Mouse (Mus musculus): ENCODE measurements at regions not wholly inside any gene's neighbourhood (a gene's known extent, or its start where the extent isn't known, plus 50 kb on each side); places are given as distances from the start of the nearest gene placed in this dataset.

DNA sequence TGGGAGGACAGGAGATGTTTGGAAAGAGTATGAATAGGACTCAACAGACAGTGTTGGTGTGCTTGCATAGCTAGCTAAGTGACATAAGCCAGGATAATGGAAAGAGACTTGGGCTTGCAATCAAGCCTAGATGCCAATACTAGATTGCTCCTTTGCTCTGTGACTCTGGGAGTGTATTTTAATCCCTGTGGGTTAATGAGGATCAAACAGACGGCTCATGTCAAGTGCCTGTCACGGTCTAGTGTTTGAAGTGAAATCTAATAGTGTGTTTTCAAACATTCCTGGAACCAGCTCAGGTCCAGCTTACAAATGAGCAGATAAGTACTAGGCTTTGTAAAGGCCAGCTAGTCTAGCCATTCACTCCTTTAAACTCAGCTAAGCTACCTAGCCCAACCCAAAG is 64.1 kb upstream of the Ranbp3l start:
- Histone ChIP-seq H3K4me3 (replicated peaks) (no peak overlapping the region), H3K27ac (no peak overlapping the region), H3K9ac (no peak overlapping the region), H3K36me3 (no peaks in the 10 kb centered on the region), H3K9me3 (replicated peaks) (no peaks in the 10 kb centered on the region), H3K4me2 (no peak overlapping the region), H3K4me1 (no peaks in the 10 kb centered on the region), H3K27me3 (no peaks in the 10 kb centered on the region)
- 39% methylated on average over 2 of the region's 2 CpGs for WGBS
- ATAC-seq (replicated peaks; ENCODE audit: low FRiP score): peak; percentile 74; the same call in 1 of the 2 replicates

DNA sequence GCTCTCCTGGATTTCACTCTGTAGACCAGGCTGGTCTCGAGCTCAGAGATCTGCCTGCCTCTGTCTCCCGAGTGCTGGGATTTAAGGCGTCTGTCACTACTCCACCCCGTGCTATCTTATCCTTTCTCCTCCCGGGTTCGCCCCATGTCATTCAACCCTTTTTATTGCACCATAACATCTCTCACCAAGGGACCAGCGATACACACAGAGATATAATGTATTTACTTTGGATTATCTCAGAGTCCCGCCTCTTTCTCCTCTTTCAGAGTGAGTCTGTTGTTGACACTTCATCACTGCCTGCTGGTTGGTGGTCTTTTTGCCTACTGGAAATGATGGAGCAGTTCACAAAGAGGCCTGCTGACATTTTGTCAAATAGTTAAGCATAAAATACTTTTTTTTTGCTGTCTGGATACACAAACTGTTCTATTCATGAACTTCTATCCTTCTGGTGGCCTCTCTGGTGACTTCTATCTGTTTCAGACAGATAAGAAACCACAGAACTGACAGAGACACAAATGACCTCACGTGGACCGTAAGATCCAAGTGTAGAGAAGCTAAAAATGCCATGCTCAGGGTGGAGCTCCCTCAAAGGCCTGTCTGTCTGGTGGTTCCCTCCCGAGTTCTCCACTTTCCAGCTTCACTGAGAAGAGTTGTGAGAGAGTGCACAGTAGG is 70.1 kb upstream of the Ranbp3l start:
- H3K27me3 ChIP-seq: no peaks in the 10 kb centered on the region
- no peak overlapping the region for H3K4me3 ChIP-seq (replicated peaks)
- H3K9me3 ChIP-seq (replicated peaks): no peaks in the 10 kb centered on the region
- H3K36me3 ChIP-seq: no peaks in the 10 kb centered on the region
- no peak overlapping the region for H3K27ac ChIP-seq
- H3K4me1 ChIP-seq: no peaks in the 10 kb centered on the region
- no peak for ATAC-seq (replicated peaks; ENCODE audit: low FRiP score)
- 81% methylated on average over 11 of the region's 11 CpGs for WGBS
- no peak overlapping the region for H3K9ac ChIP-seq
- H3K4me2 ChIP-seq: no peak overlapping the region

DNA sequence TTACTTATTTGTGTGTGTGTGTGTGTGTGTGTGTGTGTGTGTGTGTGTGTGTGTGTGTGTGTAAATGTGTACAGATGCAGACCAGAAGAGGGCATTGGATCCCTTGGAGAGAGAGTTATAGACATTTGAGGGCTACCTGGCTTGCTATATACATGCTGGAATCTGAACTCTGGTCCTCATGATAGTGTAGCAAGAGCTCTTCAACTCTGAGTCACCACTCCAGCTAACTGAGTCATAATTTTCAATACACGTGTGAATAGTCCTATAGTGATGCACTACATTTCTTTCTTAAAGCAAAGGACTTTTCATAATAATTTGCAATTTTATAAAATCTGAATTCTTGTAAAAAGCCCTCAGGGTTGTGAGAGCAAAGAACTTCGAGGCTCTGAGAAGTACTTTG is 70.9 kb upstream of the Ranbp3l start:
- H3K27me3 ChIP-seq: no peaks in the 10 kb centered on the region
- no peak overlapping the region for H3K9ac ChIP-seq
- H3K36me3 ChIP-seq: no peaks in the 10 kb centered on the region
- H3K4me1 ChIP-seq: no peaks in the 10 kb centered on the region
- no peaks in the 10 kb centered on the region for H3K9me3 ChIP-seq (replicated peaks)
- H3K27ac ChIP-seq: no peak overlapping the region
- ATAC-seq (replicated peaks; ENCODE audit: low FRiP score): no peak
- H3K4me2 ChIP-seq: no peak overlapping the region
- WGBS: 80% methylated on average over 2 of the region's 2 CpGs
- H3K4me3 ChIP-seq (replicated peaks): no peak overlapping the region

DNA sequence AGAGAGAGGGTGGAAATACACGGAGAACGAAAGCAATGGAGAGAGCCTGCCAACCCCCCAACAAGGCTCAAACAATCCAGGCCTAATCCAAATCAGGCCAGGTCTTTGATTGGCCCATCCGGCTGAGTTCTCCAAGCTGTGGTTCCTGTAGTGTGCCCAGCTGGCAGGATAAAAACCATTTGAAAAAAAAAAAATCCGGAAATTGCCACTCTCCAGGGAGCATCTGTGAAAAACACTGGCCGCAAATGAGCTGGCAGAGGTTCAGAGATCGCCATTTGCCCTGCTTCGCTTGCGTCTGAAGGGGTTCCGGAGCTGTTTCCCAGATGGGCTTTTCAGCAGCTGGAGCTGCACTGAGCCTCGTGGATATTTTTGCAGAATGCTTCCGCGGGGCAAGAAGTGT is 71.4 kb upstream of the Ranbp3l start:
- no peaks in the 10 kb centered on the region for H3K36me3 ChIP-seq
- 86% methylated on average over 12 of the region's 12 CpGs for WGBS
- no peak overlapping the region for H3K4me3 ChIP-seq (replicated peaks)
- H3K4me1 ChIP-seq: no peaks in the 10 kb centered on the region
- H3K27ac ChIP-seq: no peak overlapping the region
- H3K27me3 ChIP-seq: no peaks in the 10 kb centered on the region
- no peak overlapping the region for H3K9ac ChIP-seq
- ATAC-seq (replicated peaks; ENCODE audit: low FRiP score): no peak
- H3K4me2 ChIP-seq: no peak overlapping the region
- H3K9me3 ChIP-seq (replicated peaks): no peaks in the 10 kb centered on the region

DNA sequence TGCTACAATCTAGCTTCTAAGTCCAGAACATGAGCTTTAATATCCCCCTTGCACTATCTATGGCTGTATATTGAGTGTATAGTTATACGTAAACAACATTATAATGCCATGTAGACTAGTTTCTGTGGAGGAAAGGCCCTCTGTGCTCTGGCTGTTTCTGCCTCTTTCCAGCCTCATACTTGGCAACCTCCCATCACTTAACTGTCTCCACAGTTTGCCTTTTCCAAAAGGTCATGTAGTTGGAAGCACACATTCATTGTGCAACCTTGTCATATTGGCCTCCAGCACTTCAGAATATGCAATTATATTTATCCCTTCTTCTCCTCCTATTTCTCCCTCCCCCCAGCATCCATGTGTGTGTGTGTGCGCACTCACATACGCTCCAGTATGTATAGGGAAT is 82.2 kb upstream of the Ranbp3l start:
- ATAC-seq (replicated peaks; ENCODE audit: low FRiP score): no peak
- no peak overlapping the region for H3K4me3 ChIP-seq (replicated peaks)
- no peaks in the 10 kb centered on the region for H3K36me3 ChIP-seq
- H3K4me2 ChIP-seq: no peak overlapping the region
- H3K9me3 ChIP-seq (replicated peaks): no peaks in the 10 kb centered on the region
- WGBS: 99% methylated on average over 3 of the region's 3 CpGs
- H3K9ac ChIP-seq: no peak overlapping the region
- H3K4me1 ChIP-seq: peaks cover 3% of the 10 kb centered on the region; the same call in 1 of the 2 replicates
- H3K27ac ChIP-seq: no peak overlapping the region
- no peaks in the 10 kb centered on the region for H3K27me3 ChIP-seq

DNA sequence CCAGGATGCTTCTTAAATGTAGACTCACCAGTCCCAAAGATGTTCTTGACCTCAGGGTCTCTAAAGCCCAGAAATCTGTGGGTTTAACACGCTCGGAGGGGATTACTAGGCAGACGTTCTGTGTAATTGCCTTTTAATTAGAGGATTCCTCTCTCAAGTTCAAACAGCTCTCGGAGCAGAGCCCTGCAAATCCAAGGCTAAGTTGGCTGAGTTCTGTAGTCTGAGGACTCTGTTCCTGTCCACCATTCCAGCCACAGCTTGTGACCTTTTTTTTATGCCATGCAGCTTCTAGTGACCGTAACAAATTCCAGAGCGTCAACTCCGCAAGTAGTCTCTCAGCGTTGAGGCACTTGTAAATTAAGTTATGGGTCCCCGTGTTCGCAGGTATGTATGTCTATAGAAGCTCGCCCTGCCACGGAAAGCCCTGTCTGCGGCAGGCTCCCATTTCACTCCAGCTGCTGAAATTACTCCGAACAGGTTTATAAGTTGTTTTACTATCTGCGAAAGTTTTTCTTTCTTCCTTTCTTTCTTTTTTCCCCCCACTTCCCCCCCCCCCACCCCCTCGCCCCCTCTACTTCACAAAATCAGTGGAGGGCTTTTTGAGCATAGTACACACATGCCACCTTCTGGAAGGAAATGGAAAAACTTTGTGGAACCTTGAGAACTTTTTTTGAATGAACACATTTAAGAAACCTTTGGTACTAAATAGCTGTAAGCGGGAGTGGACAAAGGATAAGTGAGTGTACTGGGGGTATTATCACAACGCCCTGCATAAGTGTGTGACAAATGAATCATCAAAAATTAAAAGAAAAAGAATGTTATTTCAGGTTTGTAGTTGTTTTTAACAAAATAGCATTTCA is 82.9 kb upstream of the Ranbp3l start:
- H3K4me2 ChIP-seq: peak overlapping the region; percentile 39
- H3K27me3 ChIP-seq: no peaks in the 10 kb centered on the region

DNA sequence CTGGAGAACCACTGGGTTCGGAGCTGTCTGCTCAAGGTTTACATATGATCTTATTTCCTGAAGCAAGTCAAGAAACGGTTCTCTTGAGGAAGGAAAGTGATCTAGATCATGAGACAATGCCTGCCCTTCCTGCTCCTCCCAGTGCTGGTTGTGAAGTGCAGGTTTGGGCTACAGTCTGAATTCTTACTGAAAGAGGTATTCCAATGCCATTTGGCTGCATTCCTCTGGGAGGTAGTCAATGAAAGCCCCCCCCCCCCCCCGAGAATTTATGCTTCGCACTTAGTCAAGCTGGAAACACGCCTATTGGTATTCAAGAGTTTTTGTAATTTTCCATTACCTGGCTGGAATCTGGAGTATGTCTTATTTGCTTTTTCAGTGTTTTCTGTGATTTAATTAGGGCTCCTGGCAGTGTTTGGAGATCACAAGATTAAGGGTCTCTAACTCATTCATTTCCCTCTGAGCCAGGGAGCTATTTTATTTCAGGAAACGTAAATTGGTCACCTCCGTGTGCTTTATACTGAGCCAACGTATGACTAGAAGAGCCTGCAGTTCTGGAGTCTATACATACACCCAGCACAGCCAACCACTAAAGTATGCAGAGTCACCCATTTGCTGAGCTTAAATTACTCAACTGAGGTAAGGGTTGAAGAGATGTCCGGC is 84.7 kb upstream of the Ranbp3l start:
- H3K27ac ChIP-seq: no peak overlapping the region
- peak; percentile 40; the same call in 1 of the 2 replicates for ATAC-seq (replicated peaks; ENCODE audit: low FRiP score)
- no peak overlapping the region for H3K4me2 ChIP-seq
- no peaks in the 10 kb centered on the region for H3K27me3 ChIP-seq
- H3K4me1 ChIP-seq: peaks cover 3% of the 10 kb centered on the region; the same call in 1 of the 2 replicates
- no peaks in the 10 kb centered on the region for H3K9me3 ChIP-seq (replicated peaks)
- no peaks in the 10 kb centered on the region for H3K36me3 ChIP-seq
- no peak overlapping the region for H3K4me3 ChIP-seq (replicated peaks)
- WGBS: 55% methylated on average over 9 of the region's 9 CpGs
- no peak overlapping the region for H3K9ac ChIP-seq

More for the DNA sequence above, 82.9 kb upstream of the Ranbp3l start:
- Histone ChIP-seq H3K4me3 (replicated peaks) (peak overlapping the region; percentile 13; the same call in 1 of the 2 replicates), H3K9me3 (replicated peaks) (no peaks in the 10 kb centered on the region), H3K27ac (no peak overlapping the region), H3K36me3 (no peaks in the 10 kb centered on the region), H3K9ac (no peak overlapping the region), H3K4me1 (peaks cover 3% of the 10 kb centered on the region; the same call in 1 of the 2 replicates)
- no peak for ATAC-seq (replicated peaks; ENCODE audit: low FRiP score)
- 57% methylated on average over 18 of the region's 18 CpGs for WGBS

DNA sequence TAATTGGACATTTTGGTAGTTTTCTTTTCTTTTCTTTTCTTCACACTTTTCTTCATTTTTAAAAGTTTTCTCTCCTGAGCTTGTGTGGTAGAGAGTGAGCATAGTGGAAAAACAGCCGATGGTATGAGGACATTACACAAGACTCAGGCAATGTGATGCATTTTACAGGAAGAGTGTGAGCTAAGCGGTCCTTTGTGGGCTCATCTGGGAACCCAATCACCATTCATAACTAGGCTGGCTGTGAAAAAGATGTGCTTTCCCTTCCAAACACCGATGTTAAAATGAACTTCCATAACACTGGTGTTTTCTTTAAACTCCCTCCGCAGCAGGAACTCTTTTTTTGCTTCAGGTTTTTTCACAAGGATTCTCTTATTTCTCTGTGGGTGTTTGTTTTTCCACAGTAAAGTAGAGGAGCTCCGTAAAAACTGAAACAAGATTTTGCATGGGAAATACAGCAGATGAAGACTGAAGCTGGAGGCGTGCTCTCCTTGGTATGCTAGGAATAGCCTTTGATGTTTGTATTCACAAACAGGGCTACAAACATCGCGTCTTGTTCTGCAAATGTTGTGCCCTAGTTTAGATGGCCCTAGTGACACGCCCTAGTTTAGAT is 92.8 kb upstream of the Ranbp3l start:
- WGBS: 74% methylated on average over 9 of the region's 9 CpGs
- Histone ChIP-seq H3K27me3 (no peaks in the 10 kb centered on the region), H3K4me3 (replicated peaks) (no peak overlapping the region)

DNA sequence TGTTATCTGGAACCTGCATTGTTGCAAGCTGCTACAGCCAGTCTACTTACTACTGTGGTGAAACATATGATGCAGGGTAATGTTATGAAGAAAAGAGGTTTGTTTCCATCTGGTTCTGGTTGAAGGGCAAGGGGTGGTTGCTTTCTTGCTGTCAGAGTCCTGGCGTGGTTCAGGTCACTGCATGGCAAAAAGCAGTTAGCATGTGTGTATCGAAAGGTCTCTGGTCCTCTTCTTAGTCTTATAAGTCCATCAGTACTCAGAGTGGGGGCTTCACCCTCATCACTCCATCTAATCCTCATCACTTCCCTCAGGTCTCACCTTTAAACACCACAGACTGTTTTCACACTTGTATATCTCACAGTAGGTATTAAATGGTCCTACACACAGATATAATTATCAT is 99.7 kb upstream of the Ranbp3l start:
- Histone ChIP-seq H3K9me3 (replicated peaks) (no peaks in the 10 kb centered on the region), H3K27ac (no peak overlapping the region), H3K4me3 (replicated peaks) (no peak overlapping the region), H3K27me3 (no peaks in the 10 kb centered on the region), H3K4me2 (no peak overlapping the region), H3K4me1 (peaks cover 2% of the 10 kb centered on the region; the same call in 1 of the 2 replicates), H3K36me3 (no peaks in the 10 kb centered on the region), H3K9ac (no peak overlapping the region)
- WGBS: 95% methylated on average over 2 of the region's 2 CpGs
- ATAC-seq (replicated peaks; ENCODE audit: low FRiP score): no peak

More for the DNA sequence above, 92.8 kb upstream of the Ranbp3l start:
- H3K9me3 ChIP-seq (replicated peaks): no peaks in the 10 kb centered on the region
- ATAC-seq (replicated peaks; ENCODE audit: low FRiP score): no peak
- H3K4me1 ChIP-seq: no peaks in the 10 kb centered on the region
- H3K36me3 ChIP-seq: no peaks in the 10 kb centered on the region
- no peak overlapping the region for H3K4me2 ChIP-seq
- H3K9ac ChIP-seq: no peak overlapping the region
- no peak overlapping the region for H3K27ac ChIP-seq

DNA sequence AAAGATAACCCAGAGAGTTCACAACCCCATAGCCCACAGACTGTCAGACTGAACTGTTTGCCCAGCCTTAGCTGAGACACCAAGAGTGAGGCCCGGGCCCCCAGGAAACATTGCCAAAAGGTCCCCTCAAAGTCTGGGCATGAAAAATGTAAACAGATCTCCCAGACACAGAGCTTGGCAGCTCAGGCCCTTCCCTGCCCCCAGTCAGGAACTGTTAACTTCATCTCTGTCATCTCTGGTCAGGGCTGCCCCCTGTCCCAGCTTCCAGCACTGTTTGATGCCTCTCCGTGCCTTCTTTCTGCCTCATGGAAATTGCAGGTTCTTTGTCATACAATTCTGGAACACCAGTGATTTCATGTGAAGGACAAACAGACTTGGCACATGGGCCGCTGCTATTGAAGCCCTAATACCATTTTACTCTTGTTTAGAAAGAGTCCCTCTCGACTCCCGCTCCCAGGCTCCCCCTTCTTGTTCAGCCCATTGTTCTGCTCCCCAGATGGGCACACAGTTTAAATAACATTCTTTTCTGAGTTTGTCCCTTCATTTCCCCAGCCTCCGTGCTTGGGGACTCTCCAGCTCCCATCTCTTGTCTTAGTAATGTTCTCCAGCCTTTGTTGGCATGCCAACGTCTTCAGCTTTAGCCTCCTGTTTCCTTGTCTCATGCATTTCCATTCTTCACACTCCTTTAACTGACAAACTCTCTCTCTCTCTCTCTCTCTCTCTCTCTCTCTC is 100.4 kb upstream of the Ranbp3l start:
- Histone ChIP-seq H3K9me3 (replicated peaks) (no peaks in the 10 kb centered on the region), H3K4me3 (replicated peaks) (no peak overlapping the region), H3K9ac (no peak overlapping the region), H3K27ac (no peak overlapping the region), H3K27me3 (no peaks in the 10 kb centered on the region), H3K4me1 (peaks cover 2% of the 10 kb centered on the region; the same call in 1 of the 2 replicates), H3K36me3 (no peaks in the 10 kb centered on the region), H3K4me2 (no peak overlapping the region)
- 64% methylated on average over 7 of the region's 7 CpGs for WGBS
- no peak for ATAC-seq (replicated peaks; ENCODE audit: low FRiP score)

All from kidney, embryonic 15.5 days (tissue).